Mouse (Mus musculus): ENCODE measurements at regions not wholly inside any gene's neighbourhood (a gene's known extent, or its start where the extent isn't known, plus 50 kb on each side); places are given as distances from the start of the nearest gene placed in this dataset.

GRCm38 (mm10) chr5:126733470-126733869 is 508.1 kb upstream of the Tmem132c start:
- Histone ChIP-seq H3K27me3 (replicated peaks; ENCODE audit: control insufficient read depth, insufficient read depth, low read length) (no peaks in the 10 kb centered on the region), H3K27ac (ENCODE audit: low read length) (no peak overlapping the region), H3K4me1 (ENCODE audit: control insufficient read depth, insufficient read depth, low read length) (no peaks in the 10 kb centered on the region), H3K9ac (ENCODE audit: low read depth, low read length) (peak overlapping the region; percentile 51; the same call in 1 of the 2 replicates), H3K4me3 (ENCODE audit: low read length) (peak overlapping the region; percentile 37), H3K4me2 (ENCODE audit: low read depth, low read length) (peak overlapping the region; percentile 54), H3K9me3 (ENCODE audit: control insufficient read depth, low read length) (no peaks in the 10 kb centered on the region), H3K36me3 (ENCODE audit: control insufficient read depth, insufficient read depth, low read length) (no peaks in the 10 kb centered on the region)
- no peak for ATAC-seq
- WGBS = 7% methylated on average over 6 of the region's 15 CpGs

- no peak overlapping the region for H3K4me3 ChIP-seq (ENCODE audit: low read length)
- H3K4me2 ChIP-seq (ENCODE audit: low read depth, low read length) = no peak overlapping the region
- no peak overlapping the region for H3K9ac ChIP-seq (ENCODE audit: low read depth, low read length)
- H3K4me1 ChIP-seq (ENCODE audit: control insufficient read depth, insufficient read depth, low read length) = no peaks in the 10 kb centered on the region
- no peaks in the 10 kb centered on the region for H3K36me3 ChIP-seq (ENCODE audit: control insufficient read depth, insufficient read depth, low read length)
- H3K27me3 ChIP-seq (replicated peaks; ENCODE audit: control insufficient read depth, insufficient read depth, low read length) = no peaks in the 10 kb centered on the region
- H3K9me3 ChIP-seq (ENCODE audit: control insufficient read depth, low read length) = no peaks in the 10 kb centered on the region
- H3K27ac ChIP-seq (ENCODE audit: low read length) = no peak overlapping the region
- ATAC-seq = no peak
Observed at GRCm38 (mm10) chr5:126735733-126736132, 505.9 kb upstream of the Tmem132c start.

- H3K9ac ChIP-seq (ENCODE audit: low read depth, low read length) = no peak overlapping the region
- no peak overlapping the region for H3K4me3 ChIP-seq (ENCODE audit: low read length)
- no peak overlapping the region for H3K27ac ChIP-seq (ENCODE audit: low read length)
- ATAC-seq = no peak
- no peaks in the 10 kb centered on the region for H3K9me3 ChIP-seq (ENCODE audit: control insufficient read depth, low read length)
- WGBS = 69% methylated on average over 4 of the region's 4 CpGs
- H3K4me1 ChIP-seq (ENCODE audit: control insufficient read depth, insufficient read depth, low read length) = no peaks in the 10 kb centered on the region
- H3K27me3 ChIP-seq (replicated peaks; ENCODE audit: control insufficient read depth, insufficient read depth, low read length) = no peaks in the 10 kb centered on the region
- H3K36me3 ChIP-seq (ENCODE audit: control insufficient read depth, insufficient read depth, low read length) = no peaks in the 10 kb centered on the region
- H3K4me2 ChIP-seq (ENCODE audit: low read depth, low read length) = no peak overlapping the region
Observed at GRCm38 (mm10) chr5:126737681-126738080, 503.9 kb upstream of the Tmem132c start.

- no peak for ATAC-seq
- Histone ChIP-seq H3K4me1 (ENCODE audit: control insufficient read depth, insufficient read depth, low read length) (no peaks in the 10 kb centered on the region), H3K27me3 (replicated peaks; ENCODE audit: control insufficient read depth, insufficient read depth, low read length) (no peaks in the 10 kb centered on the region), H3K36me3 (ENCODE audit: control insufficient read depth, insufficient read depth, low read length) (no peaks in the 10 kb centered on the region), H3K4me3 (ENCODE audit: low read length) (no peak overlapping the region), H3K9me3 (ENCODE audit: control insufficient read depth, low read length) (no peaks in the 10 kb centered on the region), H3K9ac (ENCODE audit: low read depth, low read length) (no peak overlapping the region), H3K27ac (ENCODE audit: low read length) (no peak overlapping the region), H3K4me2 (ENCODE audit: low read depth, low read length) (no peak overlapping the region)
- 58% methylated on average over 10 of the region's 10 CpGs for WGBS
Observed at GRCm38 (mm10) chr5:126740861-126741410, 500.7 kb upstream of the Tmem132c start.

- no peak overlapping the region for H3K27ac ChIP-seq (ENCODE audit: low read length)
- H3K9ac ChIP-seq (ENCODE audit: low read depth, low read length) = no peak overlapping the region
- H3K36me3 ChIP-seq (ENCODE audit: control insufficient read depth, insufficient read depth, low read length) = no peaks in the 10 kb centered on the region
- 6% methylated on average over 1 of the region's 1 CpGs for WGBS
- no peaks in the 10 kb centered on the region for H3K27me3 ChIP-seq (replicated peaks; ENCODE audit: control insufficient read depth, insufficient read depth, low read length)
- no peak for ATAC-seq
- no peaks in the 10 kb centered on the region for H3K4me1 ChIP-seq (ENCODE audit: control insufficient read depth, insufficient read depth, low read length)
- H3K4me3 ChIP-seq (ENCODE audit: low read length) = no peak overlapping the region
- H3K4me2 ChIP-seq (ENCODE audit: low read depth, low read length) = no peak overlapping the region
- H3K9me3 ChIP-seq (ENCODE audit: control insufficient read depth, low read length) = no peaks in the 10 kb centered on the region
Observed at GRCm38 (mm10) chr5:126755107-126755506, 486.5 kb upstream of the Tmem132c start.

- 24% methylated on average over 4 of the region's 4 CpGs for WGBS
- no peak overlapping the region for H3K4me2 ChIP-seq (ENCODE audit: low read depth, low read length)
- no peak for ATAC-seq
Observed at GRCm38 (mm10) chr5:126765037-126765707, 476.4 kb upstream of the Tmem132c start.

GRCm38 (mm10) chr5:126769031-126769430 is 472.6 kb upstream of the Tmem132c start:
- Histone ChIP-seq H3K4me3 (ENCODE audit: low read length) (no peak overlapping the region), H3K9ac (ENCODE audit: low read depth, low read length) (no peak overlapping the region), H3K4me1 (ENCODE audit: control insufficient read depth, insufficient read depth, low read length) (no peaks in the 10 kb centered on the region), H3K27ac (ENCODE audit: low read length) (no peak overlapping the region), H3K9me3 (ENCODE audit: control insufficient read depth, low read length) (no peaks in the 10 kb centered on the region), H3K27me3 (replicated peaks; ENCODE audit: control insufficient read depth, insufficient read depth, low read length) (no peaks in the 10 kb centered on the region), H3K4me2 (ENCODE audit: low read depth, low read length) (no peak overlapping the region), H3K36me3 (ENCODE audit: control insufficient read depth, insufficient read depth, low read length) (no peaks in the 10 kb centered on the region)
- 33% methylated on average over 11 of the region's 11 CpGs for WGBS
- ATAC-seq = no peak

More at GRCm38 (mm10) chr5:126765037-126765707, 476.4 kb upstream of the Tmem132c start:
- H3K27ac ChIP-seq (ENCODE audit: low read length) = no peak overlapping the region
- no peaks in the 10 kb centered on the region for H3K4me1 ChIP-seq (ENCODE audit: control insufficient read depth, insufficient read depth, low read length)
- H3K9ac ChIP-seq (ENCODE audit: low read depth, low read length) = no peak overlapping the region
- no peak overlapping the region for H3K4me3 ChIP-seq (ENCODE audit: low read length)
- no peaks in the 10 kb centered on the region for H3K27me3 ChIP-seq (replicated peaks; ENCODE audit: control insufficient read depth, insufficient read depth, low read length)
- H3K36me3 ChIP-seq (ENCODE audit: control insufficient read depth, insufficient read depth, low read length) = no peaks in the 10 kb centered on the region
- no peaks in the 10 kb centered on the region for H3K9me3 ChIP-seq (ENCODE audit: control insufficient read depth, low read length)

GRCm38 (mm10) chr5:126787706-126788610 is 453.6 kb upstream of the Tmem132c start:
- no peak overlapping the region for H3K27ac ChIP-seq (ENCODE audit: low read length)
- H3K4me3 ChIP-seq (ENCODE audit: low read length) = peak overlapping the region; percentile 40
- WGBS = 3% methylated on average over 29 of the region's 29 CpGs
- no peaks in the 10 kb centered on the region for H3K4me1 ChIP-seq (ENCODE audit: control insufficient read depth, insufficient read depth, low read length)
- H3K36me3 ChIP-seq (ENCODE audit: control insufficient read depth, insufficient read depth, low read length) = no peaks in the 10 kb centered on the region
- ATAC-seq = peak; percentile 90
- H3K9me3 ChIP-seq (ENCODE audit: control insufficient read depth, low read length) = no peaks in the 10 kb centered on the region
- no peak overlapping the region for H3K9ac ChIP-seq (ENCODE audit: low read depth, low read length)
- H3K27me3 ChIP-seq (replicated peaks; ENCODE audit: control insufficient read depth, insufficient read depth, low read length) = no peaks in the 10 kb centered on the region; the same call in 1 of the 2 replicates
- peak overlapping the region; percentile 56 for H3K4me2 ChIP-seq (ENCODE audit: low read depth, low read length)

GRCm38 (mm10) chr5:126799698-126800279 is 441.8 kb upstream of the Tmem132c start:
- Histone ChIP-seq H3K27me3 (replicated peaks; ENCODE audit: control insufficient read depth, insufficient read depth, low read length) (no peaks in the 10 kb centered on the region), H3K36me3 (ENCODE audit: control insufficient read depth, insufficient read depth, low read length) (no peaks in the 10 kb centered on the region), H3K4me1 (ENCODE audit: control insufficient read depth, insufficient read depth, low read length) (no peaks in the 10 kb centered on the region), H3K27ac (ENCODE audit: low read length) (no peak overlapping the region), H3K4me3 (ENCODE audit: low read length) (no peak overlapping the region), H3K4me2 (ENCODE audit: low read depth, low read length) (no peak overlapping the region), H3K9ac (ENCODE audit: low read depth, low read length) (no peak overlapping the region), H3K9me3 (ENCODE audit: control insufficient read depth, low read length) (no peaks in the 10 kb centered on the region)
- no peak for ATAC-seq
- 89% methylated on average over 8 of the region's 8 CpGs for WGBS
